In the genomic region with DNA sequence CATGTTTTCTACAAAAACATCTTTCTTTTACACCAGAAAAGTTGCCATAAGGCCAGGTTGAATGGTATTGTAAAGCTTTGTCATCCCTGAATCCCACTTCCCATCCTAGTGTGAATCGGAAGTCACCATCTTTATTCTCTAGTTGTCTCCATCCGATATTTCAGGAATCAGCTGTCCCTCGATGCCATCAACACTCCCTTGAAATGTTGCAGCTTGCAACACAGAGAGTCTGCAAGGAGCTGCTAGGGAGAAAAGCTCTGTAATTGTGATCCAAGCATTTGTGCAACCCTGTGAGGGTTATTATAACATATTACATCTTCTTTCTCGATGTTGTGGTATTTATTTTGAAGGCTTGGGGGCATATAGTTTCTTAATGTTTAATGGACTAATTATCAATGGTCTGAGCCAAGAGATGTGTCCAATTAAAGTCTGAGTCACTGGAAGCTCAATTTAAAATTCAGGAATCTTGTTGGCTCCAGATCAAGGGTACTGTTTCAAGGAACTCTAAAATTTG, we compare ENCODE assay signal across 29 mouse cellular contexts.
DNase-seq lines count a peak whose midpoint lies in the region; ATAC-seq and TF ChIP-seq lines count a peak whose summit lies in the region.
"Had no signal": no experiment of that assay in that cellular context is flagged by ENCODE, and none has a peak within 500 bp of the region (broad histone marks: within the 10 kb centered on the region; RNA-seq: fewer than 3 reads in every experiment).

No protein-coding gene starts in this region.

- WGBS in heart, embryonic 13.5 days: 60% methylated on average over 4 of the region's 4 CpGs
- 63% methylated on average over 4 of the region's 4 CpGs for WGBS in lung, embryonic 14.5 days

- no peaks in the 10 kb centered on the region for H3K36me3 ChIP-seq in heart, embryonic 13.5 days
- no peaks in the 10 kb centered on the region for H3K36me3 ChIP-seq in lung, embryonic 14.5 days (ENCODE audit: insufficient read depth)
- H3K36me3 ChIP-seq: embryonic facial prominence, embryonic 12.5 days; G1E; hindbrain, embryonic 10.5 days; limb, embryonic 13.5 days; lung, embryonic 15.5 days; midbrain, embryonic 12.5 days; neural tube, embryonic 15.5 days had no signal

- H3K4me2 ChIP-seq in heart, embryonic 13.5 days: no peak overlapping the region
- H3K4me2 ChIP-seq in lung, embryonic 14.5 days: no peak overlapping the region
- H3K4me2 ChIP-seq: embryonic facial prominence, embryonic 12.5 days; forebrain, embryonic 13.5 days; limb, embryonic 13.5 days; lung, embryonic 15.5 days; midbrain, embryonic 12.5 days; neural tube, embryonic 15.5 days had no signal

- ATAC-seq in heart, embryonic 13.5 days (ENCODE audit: extremely low read depth, insufficient number of reproducible peaks, low FRiP score, low TSS enrichment): no peak
- ATAC-seq in lung, embryonic 14.5 days (ENCODE audit: insufficient read depth): no peak
- no peak for ATAC-seq in Patski
- ATAC-seq: forebrain, embryonic 13.5 days; hindbrain, postnatal 0 days; intestine, embryonic 16.5 days had no signal

- H3K27ac ChIP-seq in heart, embryonic 13.5 days (replicated peaks): peak overlapping the region; percentile 68
- no peak overlapping the region for H3K27ac ChIP-seq in lung, embryonic 14.5 days (ENCODE audit: low read depth)
- H3K27ac ChIP-seq: embryonic facial prominence, embryonic 12.5 days; forebrain, embryonic 13.5 days; gastrocnemius, adult 2 months; hindbrain, embryonic 10.5 days; hindbrain, postnatal 0 days; limb, embryonic 13.5 days; liver, embryonic 14.5 days; lung, embryonic 15.5 days; midbrain, embryonic 12.5 days; neural tube, embryonic 15.5 days had no signal

- no peak overlapping the region for H3K9ac ChIP-seq in heart, embryonic 13.5 days
- no peak overlapping the region for H3K9ac ChIP-seq in lung, embryonic 14.5 days
- H3K9ac ChIP-seq: embryonic facial prominence, embryonic 12.5 days; forebrain, embryonic 13.5 days; limb, embryonic 13.5 days; liver, embryonic 14.5 days; lung, embryonic 15.5 days; midbrain, embryonic 12.5 days; neural tube, embryonic 15.5 days had no signal

- H3K4me3 ChIP-seq in heart, embryonic 13.5 days: no peak overlapping the region
- H3K4me3 ChIP-seq in lung, embryonic 14.5 days (ENCODE audit: low read depth, low read length): no peak overlapping the region
- H3K4me3 ChIP-seq: embryonic facial prominence, embryonic 12.5 days; erythroblast, embryonic 14.5 days; forebrain, embryonic 13.5 days; gastrocnemius, adult 2 months; hindbrain, embryonic 10.5 days; limb, embryonic 13.5 days; lung, embryonic 15.5 days; midbrain, embryonic 12.5 days; neural tube, embryonic 15.5 days had no signal

- H3K27me3 ChIP-seq in heart, embryonic 13.5 days (replicated peaks): no peaks in the 10 kb centered on the region
- H3K27me3 ChIP-seq in lung, embryonic 14.5 days (ENCODE audit: insufficient read depth, low read length): no peaks in the 10 kb centered on the region
- H3K27me3 ChIP-seq in Patski: no peaks in the 10 kb centered on the region
- H3K27me3 ChIP-seq: CH12.LX; embryonic facial prominence, embryonic 12.5 days; forebrain, embryonic 13.5 days; limb, embryonic 13.5 days; lung, embryonic 15.5 days; midbrain, embryonic 12.5 days; neural tube, embryonic 15.5 days had no signal

- H3K9me3 ChIP-seq in heart, embryonic 13.5 days: no peaks in the 10 kb centered on the region
- H3K9me3 ChIP-seq in lung, embryonic 14.5 days (ENCODE audit: low read depth, low read length): no peaks in the 10 kb centered on the region
- H3K9me3 ChIP-seq: embryonic facial prominence, embryonic 12.5 days; forebrain, embryonic 13.5 days; G1E; hindbrain, embryonic 10.5 days; limb, embryonic 13.5 days; lung, embryonic 15.5 days; midbrain, embryonic 12.5 days; neural tube, embryonic 15.5 days had no signal

- DNase-seq in heart, adult 8-10 months (ENCODE audit: low spot score): no peak
- DNase-seq in lung, embryonic 14.5 days: peak; percentile 30
- DNase-seq in lung, postnatal 4 days: no peak
- DNase-seq in Patski (ENCODE audit: low read depth, low spot score): peak; percentile 15
- no peak for DNase-seq in cerebellum, postnatal 4 days (ENCODE audit: low spot score in 2 of 2)
- DNase-seq in cerebellum, postnatal 10 days: no peak
- DNase-seq: adrenal gland, postnatal 25 days; B cell, adult 2 months; cerebellum, adult 8-10 months; gastrocnemius, adult 2 months; kidney, adult 9 months; kidney, postnatal 36 days; right cerebral cortex, adult 18-20 months; right cerebral cortex, postnatal 4 days; thymus, postnatal 14 days had no signal

- POLR2A ChIA-PET in Patski (lab: Charles Lee): interaction anchor here (0.7 to 0.9 kb wide), 2 partner anchors 25 to 435 kb away, joined by 3 to 4 read pairs; no protein-coding TSS in a partner anchor

- CTCF ChIA-PET in Patski (lab: Charles Lee): no interaction called here

- peaks cover 25% of the 10 kb centered on the region for H3K4me1 ChIP-seq in heart, embryonic 13.5 days
- no peaks in the 10 kb centered on the region for H3K4me1 ChIP-seq in lung, embryonic 14.5 days (ENCODE audit: insufficient read depth)
- H3K4me1 ChIP-seq: embryonic facial prominence, embryonic 12.5 days; forebrain, embryonic 13.5 days; hindbrain, embryonic 10.5 days; limb, embryonic 13.5 days; lung, embryonic 15.5 days; midbrain, embryonic 12.5 days; neural tube, embryonic 15.5 days had no signal

- in situ Hi-C loops in Patski (cut with MboI; ENCODE audit: low pct_unique_long_range_greater_than_20kb): no loop called here

- TF ChIP-seq CTCF in lung, embryonic 14.5 days (IDR thresholded peaks at IDR 0.05; ENCODE audit: low read depth): no peak
- no peak for TF ChIP-seq CTCF in Patski (IDR thresholded peaks at IDR 0.05)

Comparison
In these comparisons a context has a peak if more than half of its experiments do, and no peak if none do; other contexts are left out.
1. DNase-seq: peak in lung, embryonic 14.5 days (single experiment) and Patski (single experiment); none in heart, adult 8-10 months (single experiment), lung, postnatal 4 days (0 of 2), cerebellum, postnatal 4 days (0 of 2) and cerebellum, postnatal 10 days (0 of 2).